Mouse (Mus musculus) MEL (cell line): ENCODE measurements around the gene Rac2.

Experiments
- POLR2AphosphoS2 ChIP-seq: IDR thresholded peaks from 2 replicates; pipeline ENCODE4 v1.6.1; 2011; ENCODE audit warnings: low read length, improper control_type of control experiment
- ZC3H11A ChIP-seq: IDR thresholded peaks from 2 replicates; pipeline ENCODE4 v1.6.1; 2012; ENCODE audit warnings: low read depth, mild to moderate bottlenecking, inconsistent platforms, low read length, improper control_type of control experiment

GRCm38 (mm10) chr15:78530671-78531450 is 41.7 kb downstream of the Rac2 start, which contains the start of gene C1qtnf6:
- TF ChIP-seq ZC3H11A: no peak
- TF ChIP-seq POLR2AphosphoS2: no peak
